Mouse (Mus musculus) left cerebral cortex, postnatal 36 days (tissue): ENCODE data around the gene Adcyap1r1. TPM values are rescaled to one million over a fixed set of nuclear protein-coding genes. Genes with fewer than 3 reads are reported as not detected.

ENCODE experiments used
- DNase-seq, 2 experiments: peaks; one replicate each; pipeline ENCODE4 v3.0.0; 2021 to 2022; ENCODE audit warnings: low spot score in 2 of 2, mixed read lengths in 1 of 2
- intact Hi-C: fragments of 180-260 bp; cut with DNase I; formaldehyde crosslinking; loops from one replicate; pipeline ENCODE4 v1.15.1; 2025
- total RNA-seq, 2 experiments: library from RNA; stranded (reverse); gene quantifications; 2 replicates each; pipeline ENCODE4 v1.2.3; 2021

Adcyap1r1 gene
- total RNA-seq, 2 experiments from 2014 or later, result 110 to 124 TPM

DNA sequence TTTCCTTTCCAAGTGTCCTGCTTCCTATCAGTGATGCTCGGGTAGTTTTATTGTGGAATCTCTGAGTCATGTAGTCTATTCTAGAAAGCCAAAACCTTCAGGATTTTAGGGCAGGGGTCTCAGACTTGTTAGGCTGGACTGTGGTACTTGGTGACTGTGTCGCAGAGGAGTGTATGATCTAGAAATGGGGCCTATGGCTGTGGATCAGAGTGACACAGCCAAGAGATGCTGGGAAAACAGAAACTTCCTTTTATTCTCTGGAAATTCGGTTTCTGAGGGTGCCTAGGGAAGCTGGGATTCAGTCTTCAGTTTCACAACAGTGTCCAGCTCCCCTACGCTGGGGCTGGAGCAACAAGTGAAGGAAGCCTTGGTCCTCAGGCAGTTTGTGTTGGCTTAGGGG lies 7.1 kb upstream of the Adcyap1r1 start:
- intact Hi-C loops, result no loop called here
- DNase-seq, result no peak

- intact Hi-C loops, result no loop called here
- DNase-seq, result peak in 1 of 2 experiments; percentile 21
These were observed 3.6 kb upstream of the Adcyap1r1 start for GRCm38 (mm10) chr6:55448199-55448598.

DNA sequence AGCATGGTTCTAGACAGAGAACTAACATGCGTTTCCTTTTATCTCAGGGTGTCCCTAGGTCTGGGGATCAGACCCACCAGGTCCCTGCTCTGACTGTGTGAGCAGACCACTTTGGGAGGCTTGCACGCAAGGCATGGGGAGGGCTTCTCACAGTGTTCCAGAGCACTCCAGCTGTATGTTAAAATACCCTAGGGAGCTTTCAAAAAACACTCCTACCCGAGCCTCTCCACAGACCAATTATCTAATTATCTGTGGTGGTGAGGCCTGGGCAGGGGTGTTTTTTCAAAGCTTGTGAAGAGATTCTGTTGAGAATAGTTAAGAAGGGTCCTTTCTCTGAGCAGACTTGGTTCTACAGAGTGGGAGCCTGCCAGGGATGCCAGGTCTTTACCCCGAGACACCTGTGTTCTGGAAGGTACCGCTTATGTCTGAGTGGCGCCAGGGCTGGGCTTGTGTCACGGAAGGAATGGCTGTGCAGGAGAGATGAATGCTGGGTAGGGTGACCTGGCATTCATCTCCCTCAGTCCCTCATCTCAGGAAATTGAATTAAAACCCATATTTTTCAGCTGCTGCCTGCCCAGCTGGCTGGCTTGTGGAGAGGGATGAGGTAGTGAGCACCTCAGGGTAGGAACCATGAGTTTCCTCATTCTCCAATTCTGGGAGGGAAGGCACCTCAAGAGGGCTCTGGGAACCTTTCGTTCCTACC lies 2.7 kb upstream of the Adcyap1r1 start:
- no peak for DNase-seq
- intact Hi-C loops, result no loop called here

DNA sequence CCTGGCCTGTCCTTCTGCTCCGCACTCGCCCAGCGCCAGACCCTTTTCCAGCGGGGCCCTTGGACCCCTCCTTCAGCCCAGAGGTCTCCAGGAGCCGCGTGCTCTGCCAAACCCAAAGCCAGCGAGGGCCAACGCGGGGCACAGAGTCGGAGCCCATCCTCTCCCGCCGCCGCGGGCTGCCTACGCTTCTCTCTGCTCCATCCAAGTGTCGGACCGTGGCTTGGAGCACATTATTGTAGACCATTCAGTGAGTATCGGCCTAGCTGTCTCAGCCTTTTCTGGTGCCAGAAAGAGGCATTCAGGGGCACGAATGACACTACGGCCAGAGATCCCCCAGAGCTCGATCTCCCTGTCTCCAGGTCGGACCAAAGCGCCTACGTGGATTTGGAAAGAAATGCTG lies 603 bp downstream of the Adcyap1r1 start:
- intact Hi-C loops, result loop anchor here (1.0 kb wide), 1 partner anchor 59 kb away; no protein-coding TSS in a partner anchor
- no peak for DNase-seq

DNA sequence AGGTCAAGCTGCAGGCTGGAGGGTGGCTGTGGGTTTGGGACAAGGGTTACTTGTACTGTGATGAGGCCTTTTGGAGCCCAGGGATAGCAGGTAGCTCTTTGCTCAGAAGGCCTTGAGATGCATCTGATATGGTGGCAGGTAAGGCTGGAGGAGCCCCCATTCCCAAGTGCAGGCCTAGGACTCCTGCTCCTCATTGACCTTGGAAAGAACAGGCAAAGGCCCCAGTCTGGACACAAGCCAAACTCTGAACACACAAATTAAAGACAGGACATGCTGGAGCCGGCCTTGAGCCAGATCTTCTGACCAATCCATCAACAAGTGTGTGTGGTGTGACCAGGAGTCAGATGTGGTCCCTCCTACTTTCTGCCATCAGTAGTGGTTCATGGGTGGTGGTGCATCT lies 1.8 kb downstream of the Adcyap1r1 start:
- DNase-seq, result no peak
- intact Hi-C loops, result no loop called here

GRCm38 (mm10) chr6:55455641-55456040 lies 3.9 kb downstream of the Adcyap1r1 start:
- no peak for DNase-seq
- intact Hi-C loops, result no loop called here

DNA sequence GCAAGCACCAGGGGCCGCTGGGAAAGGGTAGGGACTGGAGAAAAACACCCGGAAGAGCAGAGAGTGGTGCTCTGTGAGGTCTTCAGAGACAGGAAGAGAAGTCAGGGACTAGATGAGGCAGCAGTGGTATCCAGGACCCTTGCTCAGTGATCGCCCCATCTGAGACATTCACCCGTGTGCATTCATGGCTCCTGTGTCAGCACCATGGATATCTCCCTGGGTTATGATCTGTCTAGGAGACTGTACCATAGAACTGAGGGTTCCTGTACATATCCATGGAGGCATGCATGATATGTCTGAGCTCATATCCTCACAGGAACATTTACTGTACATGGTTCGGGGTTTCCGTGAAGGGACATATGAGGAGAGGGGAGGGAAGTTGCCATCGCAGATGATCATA lies 5.9 kb downstream of the Adcyap1r1 start:
- DNase-seq, result no peak
- intact Hi-C loops, result no loop called here

- intact Hi-C loops, result no loop called here
- no peak for DNase-seq
These were observed 6.4 kb downstream of the Adcyap1r1 start for GRCm38 (mm10) chr6:55458156-55458555.

DNA sequence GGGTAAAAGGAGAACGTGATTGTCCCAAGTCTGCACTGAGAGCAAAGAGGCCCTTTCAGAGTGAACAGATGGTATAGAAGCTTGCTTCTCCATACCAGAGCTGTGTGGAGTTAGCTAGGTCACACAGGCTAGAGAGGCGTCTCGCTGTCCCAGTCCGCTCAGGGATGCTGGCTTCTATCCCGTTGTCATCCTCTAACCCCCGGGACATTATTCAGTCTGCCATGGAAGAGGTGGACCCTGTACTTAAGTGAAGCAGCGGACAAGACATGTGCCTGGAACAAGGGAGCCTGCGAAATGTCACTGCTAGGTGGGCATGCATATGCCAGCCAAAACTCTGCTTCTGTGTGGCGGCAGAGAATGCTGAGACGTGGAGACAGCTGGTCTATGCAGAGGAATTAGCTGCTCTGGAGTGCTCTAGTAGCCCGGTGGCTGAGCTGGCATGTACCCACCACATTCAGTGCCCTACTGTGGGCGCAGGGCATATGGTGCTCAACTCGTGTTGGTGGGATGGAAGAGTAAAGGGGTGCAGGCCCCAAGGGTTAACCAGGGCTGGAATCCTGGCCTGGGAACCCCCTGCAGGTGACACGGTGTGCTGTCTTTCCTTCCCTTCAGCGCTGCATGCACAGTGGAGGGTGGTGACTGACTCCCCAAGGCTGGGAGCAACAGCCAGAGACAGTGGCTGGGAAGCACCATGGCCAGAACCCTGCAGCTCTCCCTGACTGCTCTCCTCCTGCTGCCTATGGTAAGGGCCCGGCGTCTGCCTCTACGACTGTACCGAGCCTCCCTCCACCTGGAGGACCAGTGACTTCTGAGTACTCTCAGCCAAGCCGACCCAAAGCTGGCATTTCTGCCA lies 8.0 kb downstream of the Adcyap1r1 start:
- intact Hi-C loops, result loop anchor here (2.0 kb wide), 1 partner anchor 45 kb away; no protein-coding TSS in a partner anchor
- no peak for DNase-seq

- no peak for DNase-seq
- intact Hi-C loops, result loop anchor here (2.0 kb wide), 1 partner anchor 44 kb away; no protein-coding TSS in a partner anchor
These were observed 9.4 kb downstream of the Adcyap1r1 start for GRCm38 (mm10) chr6:55461141-55461540.

DNA sequence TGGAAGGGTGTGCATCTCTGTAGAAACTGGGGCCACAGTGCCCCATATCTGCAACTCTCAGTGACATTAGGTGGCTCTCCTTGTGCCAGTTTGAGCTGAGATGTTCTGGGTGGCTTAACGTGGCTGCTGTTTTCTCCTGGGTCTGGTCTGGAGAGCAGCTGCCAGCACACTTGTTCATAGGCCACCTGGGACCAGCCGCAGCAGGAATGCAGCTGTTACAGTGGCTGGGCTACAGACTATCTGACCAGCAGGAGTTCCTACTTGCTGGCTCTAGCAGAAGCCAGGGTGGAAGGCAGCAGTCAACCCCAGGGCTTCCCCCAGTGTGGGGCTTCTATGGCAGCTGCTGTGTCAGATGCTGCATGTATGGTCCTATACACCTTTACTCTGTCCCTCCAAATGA lies 9.9 kb downstream of the Adcyap1r1 start:
- DNase-seq, result no peak
- intact Hi-C loops, result loop anchor here (2.0 kb wide), 1 partner anchor 43 kb away; no protein-coding TSS in a partner anchor

GRCm38 (mm10) chr6:55462394-55462793 lies 10.6 kb downstream of the Adcyap1r1 start:
- DNase-seq, result peak in 1 of 2 experiments; percentile 23
- intact Hi-C loops, result no loop called here

DNA sequence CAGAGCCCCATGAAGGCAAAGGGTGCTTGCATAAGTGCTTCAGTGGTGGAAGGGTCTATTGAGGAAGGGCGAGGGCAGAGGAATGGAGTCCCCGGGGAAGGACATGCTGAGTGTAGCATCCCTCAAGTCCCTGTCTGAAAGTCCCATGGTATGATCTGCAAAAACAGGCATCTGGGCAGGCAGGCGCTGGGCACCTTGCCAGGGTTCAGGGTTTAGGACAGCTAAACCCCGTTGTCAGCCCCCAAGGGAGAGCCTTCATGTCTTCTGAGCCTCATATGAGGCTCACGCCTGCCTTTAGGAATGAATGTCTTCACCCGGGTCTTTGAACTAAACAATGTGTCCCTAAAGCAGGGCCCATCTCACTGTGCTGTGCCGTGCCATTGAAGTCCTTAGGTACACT lies 12.2 kb downstream of the Adcyap1r1 start:
- DNase-seq, result no peak
- intact Hi-C loops, result no loop called here

GRCm38 (mm10) chr6:55465311-55465710 lies 13.5 kb downstream of the Adcyap1r1 start:
- intact Hi-C loops, result no loop called here
- no peak for DNase-seq

DNA sequence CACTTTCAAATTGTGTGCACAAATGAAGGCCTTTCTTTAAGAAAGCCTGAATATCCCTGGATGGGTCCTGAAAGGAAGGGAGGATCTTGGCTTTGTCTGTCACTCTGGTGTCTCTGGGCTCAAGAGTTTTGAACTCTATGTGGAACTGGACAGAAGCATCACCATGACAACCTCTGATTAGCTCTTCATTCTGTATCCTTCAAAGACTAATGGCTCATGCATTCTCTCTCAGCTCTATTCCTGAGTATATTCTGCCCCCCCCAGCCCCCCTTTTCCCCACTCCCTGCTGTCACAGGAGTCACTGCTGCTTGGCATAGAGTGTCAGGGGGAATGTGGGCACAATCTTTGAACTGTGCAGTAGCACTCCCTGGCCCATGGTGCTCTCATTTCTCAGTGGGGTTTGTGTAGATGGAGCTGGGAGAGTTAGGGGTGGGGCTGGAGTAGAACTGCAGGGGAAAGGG lies 14.6 kb downstream of the Adcyap1r1 start:
- DNase-seq, result no peak
- intact Hi-C loops, result no loop called here

DNA sequence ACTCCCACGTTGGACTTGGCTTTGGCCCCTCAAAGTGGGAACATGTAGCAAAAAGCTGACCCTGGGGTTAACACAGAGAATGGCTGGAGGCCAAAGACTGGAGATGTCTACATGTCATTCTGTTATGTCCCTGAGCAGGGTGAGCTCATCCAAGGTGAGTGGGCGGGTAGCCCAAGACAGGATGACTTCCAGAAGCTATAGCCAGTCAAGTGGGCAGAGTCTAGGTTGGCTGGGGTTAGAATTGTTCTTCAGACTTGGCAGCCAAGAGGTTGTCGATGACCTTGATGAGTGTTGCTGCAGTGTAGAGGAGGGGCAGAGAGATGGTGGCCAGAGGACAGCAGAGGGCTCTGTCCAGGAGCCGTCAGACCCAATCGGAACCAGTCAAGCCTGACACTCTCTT lies 18.9 kb downstream of the Adcyap1r1 start:
- DNase-seq, result no peak
- intact Hi-C loops, result no loop called here

DNA sequence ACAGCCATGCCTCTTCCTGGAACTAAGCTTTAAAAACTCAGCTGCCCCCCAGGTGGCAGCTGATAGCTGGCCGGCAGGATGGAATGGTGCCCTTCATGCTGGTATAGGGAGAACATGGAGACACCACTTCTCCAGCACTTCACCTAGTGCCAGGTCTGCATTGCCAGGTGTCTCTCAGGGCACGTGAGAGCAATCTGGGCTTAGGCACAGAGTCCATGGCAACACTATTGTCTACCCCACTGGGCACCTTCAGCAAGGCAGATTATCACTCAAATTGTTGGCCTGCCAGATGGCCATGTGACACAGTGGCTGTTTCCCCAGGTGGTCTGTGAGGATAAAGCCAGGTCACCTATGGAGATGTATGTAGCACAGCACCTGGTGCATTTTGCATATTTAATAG lies 20.6 kb downstream of the Adcyap1r1 start:
- intact Hi-C loops, result no loop called here
- no peak for DNase-seq

DNA sequence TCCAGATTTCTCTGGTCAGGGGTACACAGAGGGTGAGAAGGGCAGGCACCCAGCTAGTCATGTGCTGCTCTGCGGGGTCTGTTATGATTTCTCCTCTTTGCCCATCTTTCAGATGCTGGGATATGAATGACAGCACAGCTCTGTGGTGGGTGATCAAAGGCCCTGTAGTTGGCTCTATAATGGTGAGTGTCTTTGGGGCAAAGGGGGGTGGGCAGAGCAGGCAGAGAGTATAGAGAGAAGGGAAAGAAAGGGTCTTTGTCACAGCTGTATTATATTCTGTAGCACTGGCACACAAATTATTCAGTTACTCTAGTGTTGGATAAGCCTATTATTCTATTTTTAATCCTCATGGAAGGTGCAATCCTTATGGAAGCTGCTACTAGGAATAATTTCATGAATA lies 29.2 kb downstream of the Adcyap1r1 start:
- intact Hi-C loops, result no loop called here
- DNase-seq, result no peak

GRCm38 (mm10) chr6:55482471-55482870 lies 30.7 kb downstream of the Adcyap1r1 start:
- intact Hi-C loops, result no loop called here
- DNase-seq, result no peak

DNA sequence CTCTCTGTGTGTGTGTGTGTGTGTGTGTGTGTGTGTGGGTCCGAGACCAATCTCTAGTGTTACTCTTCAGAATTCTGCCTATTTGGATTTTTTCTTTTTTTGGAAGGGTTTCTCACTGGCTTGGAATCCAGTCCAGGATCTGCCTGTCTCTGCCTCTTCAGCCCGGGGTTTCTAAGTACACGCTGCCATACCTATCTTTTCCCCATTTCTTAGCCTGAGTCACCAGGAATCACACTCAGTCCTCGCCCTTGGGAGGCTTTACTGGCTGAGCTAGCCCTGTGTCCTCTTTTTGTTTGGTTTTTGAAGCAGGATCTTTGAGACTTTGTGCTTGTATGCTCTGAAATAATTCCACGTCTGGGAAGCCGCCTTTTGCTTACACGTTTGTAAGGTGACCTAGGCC lies 31.6 kb downstream of the Adcyap1r1 start:
- no peak for DNase-seq
- intact Hi-C loops, result no loop called here

- intact Hi-C loops, result no loop called here
- peak; percentile 56 to 67 for DNase-seq
These were observed 32.4 kb downstream of the Adcyap1r1 start for GRCm38 (mm10) chr6:55484224-55484623.
